Mouse (Mus musculus) MEL (cell line): ENCODE measurements around the gene Rps13. TPM values are rescaled to one million over a fixed set of nuclear protein-coding genes. Genes with fewer than 3 reads are reported as not detected.

Source experiments
- DNase-seq: peaks from one replicate; pipeline ENCODE4 v3.0.0; 2011; ENCODE audit warnings: low read depth, low spot score
- H3K27ac ChIP-seq: 2 replicates; pipeline ENCODE4 v1.5.1; 2012; ENCODE audit warnings: low read depth, mild to moderate bottlenecking, control low read depth, low read length, moderate library complexity; ENCODE audit not compliant: control insufficient read depth
- H3K27me3 ChIP-seq, 2 experiments: fragments of 150-350 bp in 1 of 2; sonication (generic) in 1 of 2; 2 replicates each; pipeline ENCODE4 v1.6.1; 2012; ENCODE audit warnings: low read length in 2 of 2, mild to moderate bottlenecking in 2 of 2, improper control_type of control experiment in 1 of 2, moderate library complexity in 1 of 2; ENCODE audit not compliant: insufficient read depth in 2 of 2, control insufficient read depth in 1 of 2
- H3K36me3 ChIP-seq, 2 experiments: 2 replicates each; pipeline ENCODE4 v1.6.1; 2012 to 2014; ENCODE audit warnings: low read length in 2 of 2, improper control_type of control experiment in 1 of 2, inconsistent platforms in 1 of 2, mild to moderate bottlenecking in 1 of 2; ENCODE audit not compliant: insufficient read depth in 2 of 2, control insufficient read depth in 1 of 2
- H3K4me1 ChIP-seq, 2 experiments: fragments of 150-350 bp in 1 of 2; sonication (generic) in 1 of 2; 2 replicates each; pipeline ENCODE4 v1.6.1; 2012; ENCODE audit warnings: low read length in 2 of 2, improper control_type of control experiment in 1 of 2, mild to moderate bottlenecking in 1 of 2; ENCODE audit not compliant: insufficient read depth in 2 of 2, control insufficient read depth in 1 of 2
- H3K4me3 ChIP-seq, 2 experiments: fragments of 150-350 bp in 1 of 2; sonication (generic) in 1 of 2; 2 replicates each; pipeline ENCODE4 v1.5.1; 2012; ENCODE audit warnings: low read depth in 2 of 2, low read length in 2 of 2, mild to moderate bottlenecking in 2 of 2, moderate library complexity in 2 of 2, control low read depth in 1 of 2, improper control_type of control experiment in 1 of 2; ENCODE audit not compliant: control insufficient read depth in 1 of 2, insufficient read depth in 1 of 2
- H3K79me2 ChIP-seq: 2 replicates; pipeline ENCODE4 v1.6.1; 2012; ENCODE audit warnings: mild to moderate bottlenecking, low read length, moderate library complexity; ENCODE audit not compliant: control insufficient read depth, poor library complexity, insufficient read depth
- H3K9ac ChIP-seq: 2 replicates; pipeline ENCODE4 v1.6.1; 2012; ENCODE audit warnings: low read depth, mild to moderate bottlenecking, control low read depth, low read length, moderate library complexity; ENCODE audit not compliant: control insufficient read depth, poor library complexity, severe bottlenecking
- H3K9me3 ChIP-seq: fragments of 150-350 bp; sonication (generic); replicated peaks from 2 replicates; pipeline ENCODE4 v1.6.1; 2012; ENCODE audit warnings: mild to moderate bottlenecking, low read length, improper control_type of control experiment, moderate library complexity; ENCODE audit not compliant: insufficient read depth
- BHLHE40 ChIP-seq: IDR thresholded peaks from 2 replicates; pipeline ENCODE4 v1.6.1; 2012; ENCODE audit warnings: low read depth, mild to moderate bottlenecking, inconsistent platforms, low read length, improper control_type of control experiment, borderline replicate concordance
- CHD1 ChIP-seq: IDR thresholded peaks from 2 replicates; pipeline ENCODE4 v1.6.1; 2012; ENCODE audit warnings: low read depth, mild to moderate bottlenecking, inconsistent platforms, low read length, improper control_type of control experiment
- CHD2 ChIP-seq: IDR thresholded peaks from 2 replicates; pipeline ENCODE4 v1.6.1; 2011; ENCODE audit warnings: low read length, improper control_type of control experiment
- CTCF ChIP-seq, 3 experiments: IDR thresholded peaks in 2 of 3; conservative IDR thresholded peaks in 1 of 3; 2 replicates each; pipeline ENCODE4 v1.5.1; 2011 to 2012; ENCODE audit warnings: low read length in 3 of 3, low read depth in 2 of 3, mild to moderate bottlenecking in 2 of 3, improper control_type of control experiment in 1 of 3, inconsistent platforms in 1 of 3, mixed read lengths in 1 of 3, moderate library complexity in 1 of 3; ENCODE audit not compliant: control insufficient read depth in 1 of 3, insufficient read depth in 1 of 3, poor library complexity in 1 of 3, severe bottlenecking in 1 of 3
- E2F4 ChIP-seq: IDR thresholded peaks from 2 replicates; pipeline ENCODE4 v1.6.1; 2011; ENCODE audit warnings: low read depth, low read length, improper control_type of control experiment, borderline replicate concordance
- ELF1 ChIP-seq: IDR thresholded peaks from 2 replicates; pipeline ENCODE4 v1.6.1; 2014; ENCODE audit warnings: low read depth, mild to moderate bottlenecking, inconsistent platforms, low read length, improper control_type of control experiment, moderate library complexity
- EP300 ChIP-seq, 2 experiments: IDR thresholded peaks; 2 replicates each; pipeline ENCODE4 v1.6.1; 2011; ENCODE audit warnings: improper control_type of control experiment in 2 of 2, low read length in 2 of 2, low read depth in 1 of 2, mild to moderate bottlenecking in 1 of 2
- ETS1 ChIP-seq: IDR thresholded peaks from 2 replicates; pipeline ENCODE4 v1.6.1; 2012; ENCODE audit warnings: low read depth, mild to moderate bottlenecking, inconsistent platforms, low read length, improper control_type of control experiment, moderate library complexity
- GABPA ChIP-seq: IDR thresholded peaks from 2 replicates; pipeline ENCODE4 v1.6.1; 2012; ENCODE audit warnings: low read depth, mild to moderate bottlenecking, inconsistent platforms, low read length, improper control_type of control experiment, moderate library complexity
- GATA1 ChIP-seq: IDR thresholded peaks from 2 replicates; pipeline ENCODE4 v1.6.1; 2011; ENCODE audit warnings: low read depth, low read length, improper control_type of control experiment
- HCFC1 ChIP-seq: IDR thresholded peaks from 2 replicates; pipeline ENCODE4 v1.6.1; 2012; ENCODE audit warnings: low read depth, mild to moderate bottlenecking, inconsistent platforms, low read length, improper control_type of control experiment, moderate library complexity
- JUND ChIP-seq: IDR thresholded peaks from 2 replicates; pipeline ENCODE4 v1.6.1; 2011; ENCODE audit warnings: low read depth, mild to moderate bottlenecking, improper control_type of control experiment, low read length
- KAT2A ChIP-seq: conservative IDR thresholded peaks from 2 replicates; pipeline ENCODE4 v1.6.1; 2012; ENCODE audit warnings: low read depth, low read length, improper control_type of control experiment, inconsistent platforms
- MAFK ChIP-seq: IDR thresholded peaks from 2 replicates; pipeline ENCODE4 v1.6.1; 2011; ENCODE audit warnings: low read depth, mild to moderate bottlenecking, low read length, improper control_type of control experiment, borderline replicate concordance
- MAX ChIP-seq: IDR thresholded peaks from 2 replicates; pipeline ENCODE4 v1.6.1; 2011; ENCODE audit warnings: low read length, improper control_type of control experiment
- MAZ ChIP-seq: IDR thresholded peaks from 2 replicates; pipeline ENCODE4 v1.6.1; 2012; ENCODE audit warnings: low read depth, mild to moderate bottlenecking, inconsistent platforms, low read length, improper control_type of control experiment
- MEF2A ChIP-seq: IDR thresholded peaks from 2 replicates; pipeline ENCODE4 v1.6.1; 2014; ENCODE audit warnings: low read depth, mild to moderate bottlenecking, inconsistent platforms, low read length, improper control_type of control experiment; ENCODE audit not compliant: poor library complexity, insufficient replicate concordance, severe bottlenecking; ENCODE audit errors: extremely low read depth
- MXI1 ChIP-seq: IDR thresholded peaks from 2 replicates; pipeline ENCODE4 v1.6.1; 2011; ENCODE audit warnings: mild to moderate bottlenecking, low read depth, low read length, improper control_type of control experiment
- MYB ChIP-seq: IDR thresholded peaks from 2 replicates; pipeline ENCODE4 v1.6.1; 2011; ENCODE audit warnings: mild to moderate bottlenecking, low read depth, low read length, improper control_type of control experiment
- MYC ChIP-seq: IDR thresholded peaks from 2 replicates; pipeline ENCODE4 v1.6.1; 2011; ENCODE audit warnings: low read depth, mild to moderate bottlenecking, low read length, improper control_type of control experiment, moderate library complexity
- NELFE ChIP-seq: IDR thresholded peaks from 2 replicates; pipeline ENCODE4 v1.6.1; 2011; ENCODE audit warnings: low read depth, low read length, improper control_type of control experiment
- NRF1 ChIP-seq: IDR thresholded peaks from 2 replicates; pipeline ENCODE4 v1.6.1; 2014; ENCODE audit warnings: low read depth, mild to moderate bottlenecking, inconsistent platforms, low read length, improper control_type of control experiment, moderate library complexity; ENCODE audit not compliant: poor library complexity, insufficient read depth, severe bottlenecking
- POLR2AphosphoS2 ChIP-seq: IDR thresholded peaks from 2 replicates; pipeline ENCODE4 v1.6.1; 2011; ENCODE audit warnings: low read length, improper control_type of control experiment
- RAD21 ChIP-seq: IDR thresholded peaks from 2 replicates; pipeline ENCODE4 v1.6.1; 2011; ENCODE audit warnings: mild to moderate bottlenecking, low read depth, low read length, improper control_type of control experiment
- RCOR1 ChIP-seq: IDR thresholded peaks from 2 replicates; pipeline ENCODE4 v1.6.1; 2012; ENCODE audit warnings: low read depth, mild to moderate bottlenecking, inconsistent platforms, low read length, improper control_type of control experiment
- SIN3A ChIP-seq: IDR thresholded peaks from 2 replicates; pipeline ENCODE4 v1.6.1; 2012; ENCODE audit warnings: low read length, improper control_type of control experiment, inconsistent platforms
- SMC3 ChIP-seq: IDR thresholded peaks from 2 replicates; pipeline ENCODE4 v1.6.1; 2011; ENCODE audit warnings: low read depth, low read length, improper control_type of control experiment
- TCF12 ChIP-seq: IDR thresholded peaks from 2 replicates; pipeline ENCODE4 v1.6.1; 2014; ENCODE audit warnings: low read depth, mild to moderate bottlenecking, inconsistent platforms, low read length, improper control_type of control experiment, moderate library complexity
- UBTF ChIP-seq: IDR thresholded peaks from 2 replicates; pipeline ENCODE4 v1.6.1; 2012; ENCODE audit warnings: low read depth, mild to moderate bottlenecking, inconsistent platforms, low read length, improper control_type of control experiment, moderate library complexity, borderline replicate concordance; ENCODE audit not compliant: insufficient read depth
- USF1 ChIP-seq: IDR thresholded peaks from 2 replicates; pipeline ENCODE4 v1.6.1; 2014; ENCODE audit warnings: low read depth, mild to moderate bottlenecking, inconsistent platforms, low read length, improper control_type of control experiment, moderate library complexity
- ZC3H11A ChIP-seq: IDR thresholded peaks from 2 replicates; pipeline ENCODE4 v1.6.1; 2012; ENCODE audit warnings: low read depth, mild to moderate bottlenecking, inconsistent platforms, low read length, improper control_type of control experiment
- ZKSCAN1 ChIP-seq: IDR thresholded peaks from 2 replicates; pipeline ENCODE4 v1.6.1; 2012; ENCODE audit warnings: low read depth, mild to moderate bottlenecking, inconsistent platforms, low read length, improper control_type of control experiment, moderate library complexity
- ZMIZ1 ChIP-seq: IDR thresholded peaks from 2 replicates; pipeline ENCODE4 v1.6.1; 2012; ENCODE audit warnings: low read depth, mild to moderate bottlenecking, inconsistent platforms, low read length, improper control_type of control experiment, moderate library complexity
- ZNF384 ChIP-seq: IDR thresholded peaks from 2 replicates; pipeline ENCODE4 v1.6.1; 2012; ENCODE audit warnings: low read depth, mild to moderate bottlenecking, inconsistent platforms, low read length, improper control_type of control experiment
- polyA plus RNA-seq, 2 experiments: library from polyadenylated mRNA; stranded (reverse) in 1 of 2; unstranded in 1 of 2; fragments of >175 nt in 1 of 2; fragments of >200 nt in 1 of 2; gene quantifications; 2 replicates each; pipeline versions ENCODE4 v1.2.1 to v1.2.4; 2012; ENCODE audit warnings: low replicate concordance in 2 of 2, low read depth in 1 of 2; ENCODE audit not compliant: insufficient read length in 2 of 2, insufficient read depth in 1 of 2, missing spikeins in 1 of 2
- total RNA-seq: library from RNA; depleted of rRNA; stranded (reverse); fragments of 300-350 nt; gene quantifications from 2 replicates; pipeline ENCODE4 v1.2.3, GENCODE M21; 2012; rRNA removed

The Rps13 gene
- 1,903 and 1,952 TPM in 2 replicates for total RNA-seq
- polyA plus RNA-seq: 100 to 1,000 TPM in 1 of 2 experiments, not detected in 1; 388 TPM

- H3K4me3 ChIP-seq: peak within 1 kb of the TSS; percentile 89 to 95
- H3K36me3 ChIP-seq: peaks cover 19 to 26% of the 10 kb centered on the region in 2 experiments
- H3K27ac ChIP-seq: peak within 1 kb of the TSS; percentile 90
- H3K9ac ChIP-seq: peak within 1 kb of the TSS; percentile 91
- H3K79me2 ChIP-seq: peaks cover 33% of the 10 kb centered on the region
- H3K4me1 ChIP-seq: peaks cover 4% of the 10 kb centered on the region in 2 experiments; a peak in 3 of 4 replicates
- no peaks in the 10 kb centered on the region for H3K27me3 ChIP-seq
- peak; percentile 97 for DNase-seq
- H3K9me3 ChIP-seq: no peaks in the 10 kb centered on the region
- TF ChIP-seq JUND (no peak), MAFK (no peak), UBTF (no peak), SIN3A (peak; percentile 67), MEF2A (no peak), MXI1 (peak; percentile 85), MAZ (peak; percentile 53; the same call in 1 of the 2 replicates), USF1 (no peak), MAX (peak; percentile 87), ZMIZ1 (peak; percentile 89), MYB (no peak), GABPA (no peak), MYC (peak; percentile 94; the same call in 1 of the 2 replicates), ZC3H11A (no peak), KAT2A (no peak; the same call in 1 of the 2 replicates), GATA1 (no peak), ZKSCAN1 (no peak), E2F4 (no peak), POLR2AphosphoS2 (peak; percentile 96), CTCF (IDR thresholded peaks at IDR 0.05 in 2 of 3, conservative IDR thresholded peaks at IDR 0.05 in 1 of 3; ENCODE audit: control insufficient read depth in 1 of 3, insufficient read depth in 1 of 3, low read depth in 2 of 3, low read length in 3 of 3, poor library complexity in 1 of 3, severe bottlenecking in 1 of 3) (no peak), SMC3 (no peak), EP300 (IDR thresholded peaks at IDR 0.05; ENCODE audit: low read depth in 1 of 2, low read length in 2 of 2) (no peak), ZNF384 (no peak), RAD21 (no peak), NELFE (peak; percentile 92), CHD2 (no peak), ELF1 (peak; percentile 72), CHD1 (no peak), ETS1 (0 out of 2 replicates have a peak, but pooled peaks have one; percentile 28), RCOR1 (no peak), BHLHE40 (no peak), TCF12 (peak; percentile 80), NRF1 (no peak), HCFC1 (peak; percentile 94)
These were observed at the start of gene Rps13 for GRCm38 (mm10) chr7:116333713-116334668. TSS of gene Rps13 (minus strand) at chr7:116334195.
